Mouse (Mus musculus) cerebellum, adult 2 months (tissue): ENCODE results near the gene Mlxipl.

Source experiments
- CTCF ChIP-seq: fragments of 200-500 bp; IDR thresholded peaks from 2 replicates; pipeline ENCODE4 v1.5.1; 2011; ENCODE audit warnings: low read depth, mild to moderate bottlenecking, control low read depth, low read length, moderate library complexity, borderline replicate concordance; ENCODE audit not compliant: insufficient read depth
- POLR2A ChIP-seq: fragments of 200-500 bp; IDR thresholded peaks from 2 replicates; pipeline ENCODE4 v1.6.1; 2011; ENCODE audit warnings: low read length, control low read depth, borderline replicate concordance; ENCODE audit not compliant: insufficient read depth

DNA sequence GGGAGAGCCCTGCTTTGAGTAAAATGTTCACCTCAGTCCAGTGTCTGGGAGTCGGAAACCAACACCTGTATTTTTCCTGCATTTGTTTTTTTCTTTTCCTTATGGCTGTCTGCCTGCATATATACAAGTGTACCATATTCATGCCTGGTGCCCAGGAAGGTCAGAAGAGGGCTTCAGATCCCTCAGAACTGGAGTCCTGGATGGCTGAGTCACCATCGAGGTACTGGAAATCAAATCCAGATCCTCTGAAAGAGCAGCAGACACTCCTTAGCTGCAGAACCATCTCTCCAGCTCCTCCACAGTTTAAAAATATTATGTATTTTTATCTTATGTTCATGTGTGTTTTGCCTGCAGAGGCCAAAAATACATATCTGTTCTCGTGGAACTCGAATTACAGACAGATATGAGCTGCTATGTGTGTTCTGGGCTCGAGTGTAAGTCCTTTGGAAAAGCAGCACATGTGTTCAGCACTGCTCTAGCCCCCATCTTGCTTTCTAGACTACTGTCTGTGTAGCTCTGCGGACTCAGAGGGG lies 82.1 kb downstream of the Mlxipl start:
- TF ChIP-seq CTCF, result no peak
- TF ChIP-seq POLR2A, result no peak
